Mouse (Mus musculus) intestine, postnatal 0 days (tissue): Measurements from ENCODE around the gene Idh2. TPM values are rescaled to one million over a fixed set of nuclear protein-coding genes. Genes with fewer than 3 reads are reported as not detected.

ENCODE experiments used
- ATAC-seq: fragments of 200-750 bp; cut with Nextera tagmentation; 2 replicates; pipeline ENCODE4 v1.8.0; 2017; ENCODE audit warnings: mild to moderate bottlenecking, moderate TSS enrichment, moderate library complexity
- H3K27ac ChIP-seq: fragments of 300-500 bp; sonication (generic); 2 replicates; pipeline ENCODE4 v1.5.1; 2014; ENCODE audit warnings: mild to moderate bottlenecking, low read depth, low read length, moderate library complexity
- H3K27me3 ChIP-seq: fragments of 300-500 bp; sonication (generic); replicated peaks from 2 replicates; pipeline ENCODE4 v1.6.1; 2014; ENCODE audit warnings: low read length, mixed read lengths; ENCODE audit not compliant: control insufficient read depth, insufficient read depth
- H3K36me3 ChIP-seq: fragments of 300-500 bp; sonication (generic); 2 replicates; pipeline ENCODE4 v1.6.1; 2014; ENCODE audit warnings: mild to moderate bottlenecking, moderate library complexity; ENCODE audit not compliant: control insufficient read depth, insufficient read depth
- H3K4me1 ChIP-seq: fragments of 300-500 bp; sonication (generic); replicated peaks from 2 replicates; pipeline ENCODE4 v1.6.1; 2014; ENCODE audit warnings: antibody characterized with exemption, low read length, mixed read lengths; ENCODE audit not compliant: control insufficient read depth, insufficient read depth
- H3K4me2 ChIP-seq: fragments of 300-500 bp; sonication (generic); replicated peaks from 2 replicates; pipeline ENCODE4 v1.6.1; 2014; ENCODE audit warnings: low read depth, mild to moderate bottlenecking, moderate library complexity
- H3K4me3 ChIP-seq: fragments of 300-500 bp; sonication (generic); 2 replicates; pipeline ENCODE4 v1.5.1; 2014; ENCODE audit warnings: low read depth, low read length
- H3K9ac ChIP-seq: fragments of 300-500 bp; sonication (generic); 2 replicates; pipeline ENCODE4 v1.6.1; 2014; ENCODE audit warnings: mild to moderate bottlenecking, low read depth, low read length
- H3K9me3 ChIP-seq: fragments of 300-500 bp; sonication (generic); 2 replicates; pipeline ENCODE4 v1.6.1; 2016; ENCODE audit warnings: mixed run types; ENCODE audit not compliant: control insufficient read depth
- CTCF ChIP-seq: sonication (generic); IDR thresholded peaks from 2 replicates; pipeline ENCODE4 v1.5.1; 2016; ENCODE audit warnings: low read depth, mild to moderate bottlenecking, control low read depth, antibody characterized with exemption, moderate library complexity
- WGBS: fragments of 180-500 bp; shearing (Covaris S2); extraction: QIAGEN DNeasy Blood & Tissue Kit; methylation state at CpG from one replicate; pipeline ENCODE4 v1.1.7; 2014; 5-methylcytosine and 5-hydroxymethylcytosine counted together
- polyA plus RNA-seq: library from polyadenylated mRNA; unstranded; fragments of >200 nt; fragmentation: Nextera tagmentation; extraction: Ambion mirVana; gene quantifications from 2 replicates; pipeline ENCODE4 v1.2.1, GENCODE M21; 2015

The Idh2 gene
- polyA plus RNA-seq, 1 experiment from 2014 or later, result 190 TPM

DNA sequence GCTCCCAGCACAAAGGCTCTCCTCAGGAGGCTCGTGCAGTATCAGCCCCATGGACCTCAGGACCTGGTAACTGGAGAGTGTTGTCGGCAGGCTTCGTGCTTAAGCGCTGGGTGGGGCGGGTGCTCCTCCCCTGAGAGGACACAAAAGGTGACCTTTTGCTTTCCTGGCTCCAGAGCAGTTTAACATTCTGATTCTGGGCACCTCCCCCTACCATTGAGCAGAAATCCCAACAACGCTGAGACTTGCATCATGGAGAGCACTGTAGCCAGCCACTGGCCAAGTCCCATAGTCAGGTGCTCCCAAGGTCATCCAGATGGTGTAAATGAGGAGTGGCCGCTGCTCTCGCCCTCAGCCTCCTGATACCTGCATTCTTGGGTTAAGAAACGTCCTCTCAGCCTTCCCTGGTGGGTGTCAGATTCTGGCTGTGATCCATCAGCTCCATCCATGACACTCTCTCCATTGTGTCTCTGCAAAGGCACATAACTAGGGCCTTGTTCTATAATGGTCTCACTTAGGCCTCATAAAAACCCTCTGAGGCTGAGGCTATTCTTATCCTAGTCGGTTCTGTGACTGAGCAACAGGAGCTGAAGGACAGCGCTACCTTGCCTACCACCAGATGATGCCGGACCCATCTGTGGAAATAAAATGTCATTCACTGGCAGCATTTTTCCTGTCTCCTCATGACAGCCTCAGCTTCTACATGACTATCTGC, 15.3 kb upstream of the Idh2 start:
- no peaks in the 10 kb centered on the region for H3K36me3 ChIP-seq
- 38% methylated on average over 12 of the region's 12 CpGs for WGBS
- H3K4me2 ChIP-seq, result no peak overlapping the region
- 0 out of 2 replicates have a peak, but pooled peaks cover 5% of the 10 kb centered on the region for H3K4me1 ChIP-seq
- no peaks in the 10 kb centered on the region for H3K27me3 ChIP-seq
- no peak overlapping the region for H3K9ac ChIP-seq
- TF ChIP-seq CTCF, result no peak
- H3K4me3 ChIP-seq, result no peak overlapping the region
- ATAC-seq, result 0 out of 2 replicates have a peak, but pooled peaks have one; percentile 32
- no peak overlapping the region for H3K27ac ChIP-seq
- H3K9me3 ChIP-seq, result no peaks in the 10 kb centered on the region

DNA sequence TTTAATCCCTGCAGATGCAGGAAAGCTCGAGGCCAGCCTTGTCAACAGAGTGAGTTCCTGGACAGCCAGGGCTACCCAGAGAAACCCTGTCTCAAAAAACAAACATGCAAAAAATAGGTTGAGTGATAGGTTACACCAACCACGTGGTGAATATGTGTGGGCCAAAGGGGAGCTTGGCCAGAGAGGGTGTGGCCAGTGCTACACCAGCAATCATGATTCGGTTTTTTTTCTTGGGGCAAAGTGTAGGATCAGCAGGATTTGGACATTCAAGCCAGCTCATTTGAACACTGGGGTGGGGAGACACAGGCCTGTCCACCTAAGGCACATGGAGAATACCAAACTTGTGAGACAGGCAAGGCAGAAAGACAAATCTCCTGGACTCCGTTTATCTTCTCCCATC, 14.1 kb upstream of the Idh2 start:
- Histone ChIP-seq H3K27ac (no peak overlapping the region), H3K4me3 (no peak overlapping the region), H3K9me3 (no peaks in the 10 kb centered on the region), H3K36me3 (no peaks in the 10 kb centered on the region), H3K4me2 (no peak overlapping the region), H3K9ac (no peak overlapping the region), H3K27me3 (no peaks in the 10 kb centered on the region), H3K4me1 (0 out of 2 replicates have a peak, but pooled peaks cover 2% of the 10 kb centered on the region)
- ATAC-seq, result 0 out of 2 replicates have a peak, but pooled peaks have one; percentile 37
- TF ChIP-seq CTCF, result no peak
- WGBS, result 47% methylated on average over 4 of the region's 4 CpGs

DNA sequence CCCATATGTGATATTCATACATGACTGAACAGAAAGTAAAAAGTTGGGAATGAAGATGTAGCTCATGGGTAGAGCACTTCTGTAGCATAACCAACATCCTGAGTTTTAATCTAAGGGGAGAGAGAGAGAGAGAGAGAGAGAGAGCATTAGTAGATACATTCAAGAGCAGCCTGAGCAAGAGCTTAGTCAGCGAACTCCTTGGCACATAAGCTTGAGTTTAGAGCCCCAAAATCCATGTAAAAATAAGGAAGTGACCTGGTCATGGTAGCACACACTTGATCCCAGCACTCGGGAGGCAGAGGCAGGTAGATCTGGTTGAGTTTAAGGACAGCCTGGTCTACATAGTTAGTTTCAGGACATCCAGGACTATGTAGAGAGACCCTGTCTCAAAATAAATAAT, 8.5 kb upstream of the Idh2 start:
- WGBS, result 85% methylated on average over 2 of the region's 2 CpGs
- Histone ChIP-seq H3K27ac (no peak overlapping the region), H3K4me2 (no peak overlapping the region), H3K9ac (no peak overlapping the region), H3K9me3 (no peaks in the 10 kb centered on the region), H3K4me3 (no peak overlapping the region), H3K4me1 (no peaks in the 10 kb centered on the region), H3K36me3 (no peaks in the 10 kb centered on the region), H3K27me3 (no peaks in the 10 kb centered on the region)
- ATAC-seq, result no peak
- no peak for TF ChIP-seq CTCF

DNA sequence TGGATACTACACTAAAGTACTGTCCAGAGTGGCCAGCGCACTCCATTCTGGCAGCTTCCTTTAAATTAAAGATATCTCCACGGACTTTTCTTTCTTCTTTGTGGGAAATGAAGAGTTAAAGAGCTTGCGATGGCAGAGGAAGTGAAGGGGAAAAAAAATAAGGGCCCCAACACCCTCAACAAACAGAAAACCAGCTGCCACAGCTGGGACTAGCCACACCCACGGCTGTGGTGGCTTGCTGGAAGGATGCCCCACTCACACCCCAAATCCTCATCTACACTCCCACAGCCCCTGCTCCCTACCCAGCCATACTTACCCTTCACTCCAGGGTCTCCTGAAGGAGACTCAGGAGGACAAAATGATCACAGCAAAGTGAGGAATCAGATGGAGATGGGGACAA, 7.9 kb upstream of the Idh2 start:
- TF ChIP-seq CTCF, result no peak
- WGBS, result 39% methylated on average over 4 of the region's 4 CpGs

DNA sequence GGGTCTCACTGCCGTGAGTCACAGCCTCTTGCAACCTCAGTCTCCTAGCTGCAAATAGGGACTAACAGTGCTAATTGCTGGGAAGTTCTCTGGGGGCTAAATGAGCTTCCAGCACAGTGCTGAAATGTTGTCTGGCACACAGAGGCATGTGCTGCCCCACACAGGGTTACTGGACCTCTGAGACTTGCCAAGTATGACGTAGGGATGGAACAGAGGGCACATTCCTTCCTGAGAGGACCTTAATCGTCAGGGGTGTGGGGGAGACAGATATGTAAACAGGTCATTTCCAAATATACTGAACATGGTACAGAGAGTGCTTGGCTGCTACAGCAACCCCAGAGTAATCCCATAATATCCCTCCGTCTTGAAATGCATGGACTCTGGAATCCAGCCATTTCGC, 5.9 kb upstream of the Idh2 start:
- H3K9me3 ChIP-seq, result no peaks in the 10 kb centered on the region
- no peak overlapping the region for H3K4me3 ChIP-seq
- no peaks in the 10 kb centered on the region for H3K27me3 ChIP-seq
- 0 out of 2 replicates have a peak, but pooled peaks have one; percentile 22 for ATAC-seq
- no peaks in the 10 kb centered on the region for H3K36me3 ChIP-seq
- WGBS, result 64% methylated on average over 5 of the region's 5 CpGs
- TF ChIP-seq CTCF, result no peak
- no peaks in the 10 kb centered on the region for H3K4me1 ChIP-seq
- no peak overlapping the region for H3K27ac ChIP-seq
- no peak overlapping the region for H3K4me2 ChIP-seq
- no peak overlapping the region for H3K9ac ChIP-seq

More for the DNA sequence above, 7.9 kb upstream of the Idh2 start:
- H3K36me3 ChIP-seq, result no peaks in the 10 kb centered on the region
- ATAC-seq, result no peak
- H3K27me3 ChIP-seq, result no peaks in the 10 kb centered on the region
- H3K4me1 ChIP-seq, result no peaks in the 10 kb centered on the region
- no peak overlapping the region for H3K9ac ChIP-seq
- H3K9me3 ChIP-seq, result no peaks in the 10 kb centered on the region
- no peak overlapping the region for H3K27ac ChIP-seq
- H3K4me2 ChIP-seq, result no peak overlapping the region
- H3K4me3 ChIP-seq, result no peak overlapping the region

DNA sequence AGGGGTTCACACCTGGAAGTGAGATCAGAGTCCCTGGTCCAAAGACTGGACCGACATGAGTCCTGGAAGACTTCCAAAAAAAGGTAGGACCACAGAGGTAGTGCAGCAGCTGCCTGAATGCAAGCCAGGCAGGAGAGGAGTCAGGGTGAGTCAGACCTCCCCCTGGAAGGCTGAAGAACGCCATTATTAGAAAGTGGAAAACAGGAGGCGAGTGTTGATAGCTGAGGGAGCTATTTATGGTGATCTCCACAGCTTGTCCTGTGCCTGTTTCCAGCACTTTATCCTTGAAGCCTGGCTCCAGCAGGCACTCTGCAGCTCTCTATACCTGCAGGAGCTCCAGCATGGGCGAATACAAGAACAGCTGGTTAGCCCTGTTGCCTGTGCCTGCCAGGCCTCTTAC, 4.0 kb upstream of the Idh2 start:
- Histone ChIP-seq H3K27me3 (no peaks in the 10 kb centered on the region), H3K4me1 (no peaks in the 10 kb centered on the region), H3K4me2 (no peak overlapping the region), H3K9me3 (no peaks in the 10 kb centered on the region), H3K36me3 (no peaks in the 10 kb centered on the region), H3K4me3 (no peak overlapping the region), H3K9ac (no peak overlapping the region), H3K27ac (no peak overlapping the region)
- TF ChIP-seq CTCF, result no peak
- ATAC-seq, result no peak
- WGBS, result 65% methylated on average over 4 of the region's 4 CpGs

DNA sequence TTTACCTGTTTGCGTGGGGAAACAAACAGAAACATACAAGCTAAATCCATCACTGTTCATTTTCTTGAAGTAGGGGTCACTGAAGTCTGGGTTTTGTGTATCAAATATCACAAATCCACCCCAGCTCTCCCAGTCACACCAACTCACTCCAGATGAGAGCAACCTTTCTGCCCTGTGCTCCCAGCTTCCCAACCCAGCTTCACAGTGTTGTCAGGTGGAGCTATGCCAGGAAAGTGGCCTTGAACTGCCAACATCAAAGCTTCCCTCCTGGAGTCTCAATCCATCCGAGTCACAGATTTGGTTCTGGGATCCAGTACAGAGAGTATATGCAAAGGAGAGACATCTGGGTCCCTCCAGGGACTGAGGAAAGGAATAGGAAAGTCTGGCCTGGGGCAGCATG, 966 bp upstream of the Idh2 start:
- H3K27me3 ChIP-seq, result no peaks in the 10 kb centered on the region
- H3K9ac ChIP-seq, result no peak overlapping the region
- H3K27ac ChIP-seq, result no peak overlapping the region
- H3K4me2 ChIP-seq, result no peak overlapping the region; the same call in 1 of the 2 replicates
- no peak overlapping the region for H3K4me3 ChIP-seq
- WGBS, result 65% methylated on average over 2 of the region's 2 CpGs
- H3K9me3 ChIP-seq, result no peaks in the 10 kb centered on the region
- ATAC-seq, result no peak
- TF ChIP-seq CTCF, result no peak
- H3K36me3 ChIP-seq, result no peaks in the 10 kb centered on the region
- H3K4me1 ChIP-seq, result 0 out of 2 replicates have a peak, but pooled peaks cover 4% of the 10 kb centered on the region
